Mouse (Mus musculus) embryonic facial prominence, embryonic 15.5 days (tissue): Measurements from ENCODE around the gene Magi2. TPM values are rescaled to one million over a fixed set of nuclear protein-coding genes. Genes with fewer than 3 reads are reported as not detected.

Source experiments
- ATAC-seq: fragments of 200-750 bp; cut with Nextera tagmentation; 2 replicates; pipeline ENCODE4 v1.8.0; 2017; ENCODE audit warnings: low read depth, moderate TSS enrichment; ENCODE audit not compliant: insufficient number of reproducible peaks, low FRiP score, low TSS enrichment
- H3K27ac ChIP-seq: fragments of 300-500 bp; sonication (generic); replicated peaks from 2 replicates; pipeline ENCODE4 v1.5.1; 2015; ENCODE audit warnings: mild to moderate bottlenecking, inconsistent platforms
- H3K27me3 ChIP-seq: fragments of 300-500 bp; sonication (generic); 2 replicates; pipeline ENCODE4 v1.6.1; 2015; ENCODE audit warnings: inconsistent platforms
- H3K36me3 ChIP-seq: fragments of 300-500 bp; sonication (generic); 2 replicates; pipeline ENCODE4 v1.6.1; 2015; ENCODE audit warnings: mild to moderate bottlenecking, inconsistent platforms
- H3K4me1 ChIP-seq: fragments of 300-500 bp; sonication (generic); 2 replicates; pipeline ENCODE4 v1.6.1; 2015; ENCODE audit warnings: inconsistent platforms
- H3K4me2 ChIP-seq: fragments of 300-500 bp; sonication (generic); replicated peaks from 2 replicates; pipeline ENCODE4 v1.6.1; 2015; ENCODE audit warnings: mild to moderate bottlenecking, inconsistent platforms
- H3K4me3 ChIP-seq: fragments of 300-500 bp; sonication (generic); replicated peaks from 2 replicates; pipeline ENCODE4 v1.5.1; 2015; ENCODE audit warnings: mild to moderate bottlenecking, inconsistent platforms
- H3K9ac ChIP-seq: fragments of 300-500 bp; sonication (generic); 2 replicates; pipeline ENCODE4 v1.6.1; 2015; ENCODE audit warnings: inconsistent platforms
- H3K9me3 ChIP-seq: fragments of 300-500 bp; sonication (generic); replicated peaks from 2 replicates; pipeline ENCODE4 v1.6.1; 2016; ENCODE audit warnings: inconsistent platforms
- WGBS: fragments of 180-500 bp; shearing (Covaris S2); methylation state at CpG from one replicate; pipeline ENCODE4 v1.1.7; 2015; 5-methylcytosine and 5-hydroxymethylcytosine counted together
- polyA plus RNA-seq: library from polyadenylated mRNA; unstranded; fragments of >200 nt; fragmentation: Nextera tagmentation; extraction: Ambion mirVana; gene quantifications from 2 replicates; pipeline ENCODE4 v1.2.1, GENCODE M21; 2015

The Magi2 gene
- polyA plus RNA-seq, 1 experiment from 2014 or later = 6.8 TPM

DNA sequence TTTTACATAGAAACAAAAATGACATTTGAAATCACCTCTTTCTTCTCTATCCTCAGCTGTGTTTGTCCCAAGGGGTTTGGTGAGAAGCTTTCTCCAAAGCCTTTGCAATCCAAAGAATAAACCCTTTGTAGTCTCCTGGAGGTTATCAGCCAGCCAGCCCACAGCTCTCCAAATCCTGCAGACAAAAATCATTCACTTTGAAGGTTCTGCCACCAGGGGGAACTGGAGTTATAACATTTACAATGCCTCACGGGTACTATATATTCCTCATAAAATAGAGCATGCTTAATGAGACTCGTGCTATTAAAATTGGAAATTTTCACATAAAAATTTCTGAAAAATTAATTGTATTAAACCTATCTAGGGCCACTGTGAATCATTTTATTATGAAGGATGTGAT is 202.5 kb downstream of the Magi2 start:
- Histone ChIP-seq H3K9ac (no peak overlapping the region), H3K4me3 (no peak overlapping the region), H3K36me3 (no peaks in the 10 kb centered on the region), H3K27me3 (no peaks in the 10 kb centered on the region), H3K9me3 (no peaks in the 10 kb centered on the region), H3K4me1 (no peaks in the 10 kb centered on the region), H3K27ac (no peak overlapping the region), H3K4me2 (no peak overlapping the region)
- no peak for ATAC-seq
- 25% methylated on average over 2 of the region's 2 CpGs for WGBS

DNA sequence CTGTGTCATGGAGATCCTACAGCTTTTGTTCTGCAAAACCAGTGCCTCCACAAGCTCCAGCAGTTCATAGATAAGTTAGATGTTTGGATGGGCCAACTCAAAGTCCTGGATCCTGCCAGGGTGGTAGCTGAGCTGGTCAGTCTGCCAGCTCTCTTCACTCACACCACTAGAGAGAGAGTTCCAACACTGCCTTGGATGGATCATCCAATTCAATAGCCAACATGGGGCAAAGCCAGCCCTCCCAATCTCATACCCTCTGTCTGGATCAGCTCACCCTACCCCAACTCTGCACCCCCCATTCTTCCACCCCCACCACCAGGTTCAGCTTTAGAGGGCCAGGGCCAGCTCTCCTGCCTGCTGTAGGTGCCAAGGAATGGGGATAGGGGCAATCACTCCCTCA is 235.7 kb downstream of the Magi2 start:
- H3K4me3 ChIP-seq = no peak overlapping the region
- no peaks in the 10 kb centered on the region for H3K9me3 ChIP-seq
- H3K4me2 ChIP-seq = no peak overlapping the region
- no peak for ATAC-seq
- H3K27ac ChIP-seq = no peak overlapping the region
- no peaks in the 10 kb centered on the region for H3K27me3 ChIP-seq
- no peak overlapping the region for H3K9ac ChIP-seq
- H3K36me3 ChIP-seq = no peaks in the 10 kb centered on the region
- no peaks in the 10 kb centered on the region for H3K4me1 ChIP-seq

DNA sequence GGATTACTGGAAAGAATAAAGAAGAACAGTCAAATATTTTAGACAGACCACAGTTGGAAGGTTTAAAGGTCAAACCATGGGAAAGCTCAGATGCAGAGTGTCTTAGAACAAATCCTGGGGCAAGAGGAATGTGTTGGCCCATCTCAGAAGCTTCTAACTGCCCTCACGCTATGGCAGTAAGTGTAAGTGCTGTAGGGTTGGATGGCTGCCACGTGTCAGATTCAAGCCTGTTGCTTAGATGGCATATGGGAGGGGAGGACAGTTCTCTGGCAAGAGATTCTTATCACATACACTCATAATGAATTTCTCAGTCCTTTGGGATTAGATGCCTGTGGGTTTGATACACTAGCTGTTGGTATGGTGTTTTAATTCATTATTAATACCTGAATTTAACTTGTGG is 238.5 kb downstream of the Magi2 start:
- H3K36me3 ChIP-seq = no peaks in the 10 kb centered on the region
- ATAC-seq = no peak
- H3K27me3 ChIP-seq = no peaks in the 10 kb centered on the region
- no peak overlapping the region for H3K4me3 ChIP-seq
- H3K9ac ChIP-seq = no peak overlapping the region
- H3K9me3 ChIP-seq = no peaks in the 10 kb centered on the region
- no peaks in the 10 kb centered on the region for H3K4me1 ChIP-seq
- 50% methylated on average over 2 of the region's 2 CpGs for WGBS
- no peak overlapping the region for H3K27ac ChIP-seq
- H3K4me2 ChIP-seq = no peak overlapping the region

DNA sequence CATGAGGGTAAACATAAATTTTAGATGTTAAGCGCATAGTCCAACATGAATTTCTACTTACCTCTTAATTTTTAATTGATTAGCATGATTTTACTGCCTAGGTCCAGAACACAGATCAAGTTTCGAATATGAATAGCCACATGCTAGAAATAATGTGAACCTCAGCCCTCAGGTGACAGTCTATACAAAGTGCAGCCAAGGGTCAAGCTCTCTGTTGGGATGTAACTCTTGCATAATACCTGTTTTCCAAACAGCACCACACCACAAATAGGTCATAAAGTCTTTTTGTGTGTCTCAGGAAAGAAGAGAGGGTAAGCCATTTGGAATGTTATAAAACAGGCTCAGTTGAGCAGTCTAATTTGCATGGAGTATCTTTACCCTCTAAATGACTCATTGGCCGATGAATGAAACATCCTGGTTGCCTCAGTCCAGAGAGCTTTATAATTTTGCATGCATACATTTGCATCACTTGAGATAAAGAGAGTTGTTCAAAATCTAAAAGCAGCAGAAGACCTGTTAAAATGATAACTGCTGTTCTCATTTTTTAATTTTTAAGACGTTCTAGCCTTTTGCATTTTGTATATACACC is 246.1 kb downstream of the Magi2 start:
- no peak overlapping the region for H3K4me2 ChIP-seq
- WGBS = 77% methylated on average over 4 of the region's 4 CpGs
- no peak for ATAC-seq

DNA sequence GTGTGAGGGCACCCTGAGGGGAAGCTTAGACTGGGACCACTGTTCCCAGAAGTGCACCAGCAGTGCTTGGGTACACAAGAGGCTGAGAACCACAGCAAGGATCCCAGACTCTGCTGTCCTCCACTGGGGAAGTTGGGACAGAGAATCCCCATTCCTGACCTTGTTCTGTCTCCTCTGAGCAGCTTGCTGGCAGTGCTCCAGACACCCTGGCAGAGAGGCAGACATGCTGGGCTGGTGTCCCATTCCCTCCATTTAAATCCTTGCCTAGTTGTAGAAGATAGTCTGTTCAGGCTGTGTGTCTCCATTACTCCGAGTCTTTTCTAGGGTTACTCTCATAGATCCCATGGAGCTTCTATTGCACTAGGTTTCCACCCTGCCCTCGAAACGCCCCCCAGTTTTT is 256.1 kb downstream of the Magi2 start:
- H3K36me3 ChIP-seq = no peaks in the 10 kb centered on the region
- no peak overlapping the region for H3K4me2 ChIP-seq
- no peak overlapping the region for H3K4me3 ChIP-seq
- no peak for ATAC-seq
- H3K4me1 ChIP-seq = no peaks in the 10 kb centered on the region
- H3K27me3 ChIP-seq = no peaks in the 10 kb centered on the region
- 72% methylated on average over 3 of the region's 3 CpGs for WGBS
- H3K9me3 ChIP-seq = no peaks in the 10 kb centered on the region
- H3K9ac ChIP-seq = no peak overlapping the region
- H3K27ac ChIP-seq = no peak overlapping the region

More for the DNA sequence above, 246.1 kb downstream of the Magi2 start:
- H3K4me3 ChIP-seq = no peak overlapping the region
- no peaks in the 10 kb centered on the region for H3K9me3 ChIP-seq
- no peaks in the 10 kb centered on the region for H3K4me1 ChIP-seq
- no peaks in the 10 kb centered on the region for H3K27me3 ChIP-seq
- no peak overlapping the region for H3K27ac ChIP-seq
- no peak overlapping the region for H3K9ac ChIP-seq
- H3K36me3 ChIP-seq = no peaks in the 10 kb centered on the region

DNA sequence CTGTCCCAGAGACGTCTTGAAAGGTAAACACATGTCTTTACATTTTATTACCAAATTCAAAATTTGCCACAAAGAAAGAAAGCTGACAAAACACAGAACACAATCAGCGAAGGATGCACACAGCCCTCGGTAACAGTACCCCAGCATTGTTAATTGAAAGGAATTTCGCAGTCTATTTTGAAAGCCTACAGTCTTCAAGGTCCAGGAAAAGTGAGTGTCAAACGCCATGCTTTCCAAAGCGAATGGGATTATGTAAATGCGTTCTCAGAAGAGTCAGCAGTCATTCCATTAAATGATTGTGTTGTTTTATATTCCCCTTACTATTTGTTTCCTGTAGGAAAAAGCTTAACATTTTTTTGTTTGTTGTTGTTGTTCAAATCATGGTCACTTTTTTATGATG is 261.1 kb downstream of the Magi2 start:
- Histone ChIP-seq H3K9me3 (no peaks in the 10 kb centered on the region), H3K36me3 (no peaks in the 10 kb centered on the region), H3K4me2 (no peak overlapping the region), H3K4me1 (no peaks in the 10 kb centered on the region), H3K9ac (no peak overlapping the region), H3K27ac (no peak overlapping the region), H3K27me3 (no peaks in the 10 kb centered on the region), H3K4me3 (no peak overlapping the region)
- no peak for ATAC-seq
- WGBS = 23% methylated on average over 7 of the region's 7 CpGs

DNA sequence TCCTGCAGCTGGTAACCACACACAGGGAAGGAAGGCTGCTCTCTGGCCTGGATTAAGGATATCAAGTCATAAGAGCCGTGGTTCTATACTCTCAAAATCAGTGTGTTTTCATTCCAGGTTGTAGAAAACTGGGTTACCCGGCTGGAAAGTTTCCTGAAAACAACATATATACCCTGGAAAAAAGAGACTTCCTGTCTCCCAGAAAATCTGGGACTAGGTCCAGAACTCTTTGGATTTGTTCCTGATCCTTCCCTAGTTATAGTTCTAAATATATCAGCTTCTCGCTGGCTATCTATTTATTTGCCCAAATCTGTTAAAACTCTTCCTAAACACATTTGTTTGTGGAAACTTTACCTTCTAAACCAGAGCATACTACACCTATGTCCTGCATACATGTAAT is 274.2 kb downstream of the Magi2 start:
- no peak overlapping the region for H3K27ac ChIP-seq
- WGBS = 49% methylated on average over 3 of the region's 3 CpGs
- no peaks in the 10 kb centered on the region for H3K27me3 ChIP-seq
- no peak overlapping the region for H3K4me3 ChIP-seq
- no peak overlapping the region for H3K4me2 ChIP-seq
- H3K36me3 ChIP-seq = no peaks in the 10 kb centered on the region
- no peak overlapping the region for H3K9ac ChIP-seq
- no peak for ATAC-seq
- no peaks in the 10 kb centered on the region for H3K9me3 ChIP-seq
- H3K4me1 ChIP-seq = no peaks in the 10 kb centered on the region

DNA sequence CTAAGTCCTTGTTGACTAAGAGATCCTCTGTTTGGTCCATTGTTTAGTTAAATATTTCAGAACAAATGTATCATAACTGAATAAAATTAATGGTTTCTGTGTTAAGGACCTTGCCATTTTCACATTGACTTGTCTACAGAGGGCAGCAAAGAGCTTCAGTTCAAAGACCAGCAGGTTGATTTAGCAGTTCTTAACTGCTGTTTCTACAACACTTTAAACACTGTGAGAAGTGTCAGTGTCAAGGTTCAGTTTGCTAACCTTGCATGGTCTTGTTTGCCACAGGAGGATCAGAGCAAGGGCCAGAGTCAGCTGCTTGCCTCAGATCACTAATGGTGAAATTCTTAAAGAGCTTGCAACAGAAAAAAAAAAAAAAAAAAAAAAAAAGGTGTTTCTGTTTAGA is 295.3 kb downstream of the Magi2 start:
- Histone ChIP-seq H3K27ac (no peak overlapping the region), H3K4me1 (no peaks in the 10 kb centered on the region), H3K9ac (no peak overlapping the region), H3K4me3 (no peak overlapping the region), H3K4me2 (no peak overlapping the region), H3K36me3 (no peaks in the 10 kb centered on the region), H3K27me3 (no peaks in the 10 kb centered on the region), H3K9me3 (no peaks in the 10 kb centered on the region)
- no peak for ATAC-seq

DNA sequence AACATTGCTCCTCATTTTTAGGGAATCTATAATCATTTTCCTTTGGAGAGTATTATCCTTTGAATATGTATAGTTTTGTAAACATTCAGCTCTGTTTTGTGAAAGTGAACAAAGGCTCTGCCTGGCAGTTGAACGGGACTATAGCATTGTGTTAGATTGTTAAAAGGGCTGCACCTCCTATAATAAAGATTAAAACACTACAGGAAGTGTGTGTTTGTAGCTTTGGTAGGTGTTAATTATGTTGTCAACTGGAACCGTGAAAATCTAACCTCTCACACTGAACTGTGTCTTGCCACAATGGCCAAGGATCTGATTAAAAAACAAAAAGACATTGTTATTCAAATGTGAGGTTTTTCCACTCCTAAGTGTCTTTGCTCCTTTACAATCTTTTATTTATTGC is 312.5 kb downstream of the Magi2 start:
- no peak overlapping the region for H3K9ac ChIP-seq
- no peak for ATAC-seq
- 15% methylated on average over 2 of the region's 2 CpGs for WGBS

DNA sequence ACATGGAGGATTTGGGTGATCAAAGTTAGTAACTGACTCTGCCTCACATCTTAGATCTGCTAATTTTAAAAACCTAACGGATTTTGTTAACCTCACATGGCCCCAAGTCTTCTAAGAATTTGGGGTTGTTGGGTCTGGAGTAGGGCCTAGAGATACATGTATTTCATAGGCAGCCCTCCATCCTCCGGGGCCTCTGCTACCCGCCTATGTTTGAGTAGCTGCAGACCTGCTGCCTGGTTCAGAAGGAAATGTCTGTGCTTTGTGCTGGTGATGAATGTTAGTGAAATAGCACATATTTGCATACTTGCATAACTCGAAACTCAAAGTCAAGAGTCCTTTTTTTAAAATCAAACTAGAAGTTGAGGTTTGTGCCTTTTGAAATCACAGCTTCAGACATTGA is 319.6 kb downstream of the Magi2 start:
- no peaks in the 10 kb centered on the region for H3K27me3 ChIP-seq
- no peaks in the 10 kb centered on the region for H3K36me3 ChIP-seq
- no peak overlapping the region for H3K4me3 ChIP-seq
- 67% methylated on average over 4 of the region's 4 CpGs for WGBS
- H3K9ac ChIP-seq = no peak overlapping the region
- H3K27ac ChIP-seq = no peak overlapping the region
- H3K4me2 ChIP-seq = no peak overlapping the region
- no peaks in the 10 kb centered on the region for H3K4me1 ChIP-seq
- H3K9me3 ChIP-seq = no peaks in the 10 kb centered on the region
- ATAC-seq = no peak

More for the DNA sequence above, 312.5 kb downstream of the Magi2 start:
- Histone ChIP-seq H3K4me1 (no peaks in the 10 kb centered on the region), H3K4me3 (no peak overlapping the region), H3K27me3 (no peaks in the 10 kb centered on the region), H3K27ac (no peak overlapping the region), H3K4me2 (no peak overlapping the region), H3K9me3 (no peaks in the 10 kb centered on the region), H3K36me3 (no peaks in the 10 kb centered on the region)

DNA sequence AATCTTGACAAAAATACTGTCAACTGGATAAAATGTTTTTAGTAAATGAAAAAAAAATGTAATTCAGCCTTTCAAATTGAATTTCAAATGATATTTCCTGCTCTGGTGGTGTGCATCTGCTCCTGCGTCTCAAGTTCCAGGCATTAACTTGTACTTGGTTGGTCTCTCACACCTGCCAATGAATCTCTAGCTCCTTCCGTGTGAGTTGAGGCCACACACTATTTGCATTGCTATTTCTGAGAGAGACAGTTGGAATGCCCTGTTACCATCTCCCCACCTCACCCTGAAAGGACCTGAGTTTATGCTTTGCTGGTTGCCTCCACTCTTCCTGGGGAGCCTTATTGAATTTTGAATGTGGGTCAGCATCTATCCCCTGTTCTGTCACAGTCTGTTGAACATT is 320.1 kb downstream of the Magi2 start:
- no peak overlapping the region for H3K27ac ChIP-seq

DNA sequence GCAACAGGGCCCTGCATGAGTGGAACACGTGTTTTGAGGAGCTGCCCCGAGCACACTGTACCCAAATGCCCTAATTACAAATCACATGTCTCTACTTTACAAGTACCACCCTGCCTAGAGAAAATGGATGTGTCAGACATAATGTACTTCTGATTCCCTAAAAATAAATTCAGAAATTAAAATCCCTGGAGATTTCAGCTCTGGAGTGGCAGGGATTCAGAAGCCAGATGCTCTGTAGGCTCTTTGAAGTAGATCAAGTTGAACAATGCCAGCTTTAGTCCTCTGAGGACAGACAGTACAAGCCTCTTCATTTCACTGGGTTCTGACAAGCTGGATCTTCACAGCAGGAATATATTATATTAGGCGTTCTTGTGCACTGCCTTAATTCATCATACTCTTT is 326.7 kb downstream of the Magi2 start:
- Histone ChIP-seq H3K27me3 (no peaks in the 10 kb centered on the region), H3K9me3 (no peaks in the 10 kb centered on the region), H3K27ac (no peak overlapping the region), H3K4me1 (no peaks in the 10 kb centered on the region), H3K4me3 (no peak overlapping the region), H3K36me3 (no peaks in the 10 kb centered on the region), H3K4me2 (no peak overlapping the region), H3K9ac (no peak overlapping the region)
- ATAC-seq = no peak
- 40% methylated on average over 3 of the region's 3 CpGs for WGBS

More for the DNA sequence above, 320.1 kb downstream of the Magi2 start:
- Histone ChIP-seq H3K27me3 (no peaks in the 10 kb centered on the region), H3K4me3 (no peak overlapping the region), H3K9ac (no peak overlapping the region), H3K36me3 (no peaks in the 10 kb centered on the region), H3K9me3 (no peaks in the 10 kb centered on the region), H3K4me2 (no peak overlapping the region), H3K4me1 (no peaks in the 10 kb centered on the region)
- WGBS = 52% methylated on average over 2 of the region's 2 CpGs
- ATAC-seq = no peak
